16 mouse cellular contexts compared by ENCODE assay signal in genomic region chr7:98510961-98511958, GRCm38 (mm10). TPM values are rescaled to one million over a fixed set of nuclear protein-coding genes. Genes with fewer than 3 reads are reported as not detected.
DNase-seq lines count a peak whose midpoint lies in the region; ATAC-seq and TF ChIP-seq lines count a peak whose summit lies in the region.
"Had no signal": no experiment of that assay in that cellular context is flagged by ENCODE, and none has a peak within 500 bp of the region (broad histone marks: within the 10 kb centered on the region; RNA-seq: fewer than 3 reads in every experiment).

No protein-coding gene starts in this region.

- H3K27ac ChIP-seq in forebrain, postnatal 0 days (ENCODE audit: low read depth, low read length) = no peak overlapping the region
- no peak overlapping the region for H3K27ac ChIP-seq in forebrain, embryonic 16.5 days (ENCODE audit: low read length)
- no peak overlapping the region for H3K27ac ChIP-seq in midbrain, embryonic 11.5 days (ENCODE audit: low read depth, low read length)
- no peak overlapping the region for H3K27ac ChIP-seq in midbrain, embryonic 10.5 days (replicated peaks)
- H3K27ac ChIP-seq: macrophage; neural tube, embryonic 13.5 days had no signal

- H3K4me2 ChIP-seq in forebrain, postnatal 0 days (ENCODE audit: low read depth) = no peak overlapping the region
- H3K4me2 ChIP-seq in forebrain, embryonic 16.5 days (ENCODE audit: low read length) = no peak overlapping the region
- H3K4me2 ChIP-seq in midbrain, embryonic 11.5 days = no peak overlapping the region
- H3K4me2 ChIP-seq: neural tube, embryonic 13.5 days had no signal

- 0 out of 2 replicates have a peak, but pooled peaks have one; percentile 8 for ATAC-seq in forebrain, postnatal 0 days
- ATAC-seq in forebrain, embryonic 16.5 days = no peak
- ATAC-seq in midbrain, embryonic 11.5 days (ENCODE audit: low FRiP score) = no peak
- peak; percentile 61 for ATAC-seq in megakaryocyte progenitor cell, adult 5-6 weeks (replicated peaks; ENCODE audit: poor library complexity)
- ATAC-seq: forebrain, embryonic 14.5 days; hindbrain, embryonic 16.5 days had no signal

- no peaks in the 10 kb centered on the region for H3K27me3 ChIP-seq in forebrain, postnatal 0 days (ENCODE audit: insufficient read depth, low read length)
- no peaks in the 10 kb centered on the region for H3K27me3 ChIP-seq in forebrain, embryonic 16.5 days (replicated peaks; ENCODE audit: control insufficient read depth, insufficient read depth, low read length)
- no peaks in the 10 kb centered on the region for H3K27me3 ChIP-seq in midbrain, embryonic 11.5 days (ENCODE audit: control insufficient read depth, insufficient read depth, low read length)
- H3K27me3 ChIP-seq in midbrain, embryonic 10.5 days (ENCODE audit: low read depth, poor library complexity, severe bottlenecking) = no peaks in the 10 kb centered on the region
- H3K27me3 ChIP-seq: neural tube, embryonic 13.5 days had no signal

- no peaks in the 10 kb centered on the region for H3K4me1 ChIP-seq in forebrain, postnatal 0 days (ENCODE audit: insufficient read depth)
- peaks cover 5% of the 10 kb centered on the region for H3K4me1 ChIP-seq in forebrain, embryonic 16.5 days (replicated peaks; ENCODE audit: control insufficient read depth, insufficient read depth, low read length)
- H3K4me1 ChIP-seq in midbrain, embryonic 11.5 days (ENCODE audit: control insufficient read depth, insufficient read depth, low read length) = no peaks in the 10 kb centered on the region
- H3K4me1 ChIP-seq in midbrain, embryonic 10.5 days = no peaks in the 10 kb centered on the region

- TF ChIP-seq CTCF in forebrain, postnatal 0 days (IDR thresholded peaks at IDR 0.05; ENCODE audit: low read depth) = no peak

- H3K9ac ChIP-seq in forebrain, postnatal 0 days = no peak overlapping the region
- H3K9ac ChIP-seq in forebrain, embryonic 16.5 days (replicated peaks; ENCODE audit: low read depth, low read length) = no peak overlapping the region
- no peak overlapping the region for H3K9ac ChIP-seq in midbrain, embryonic 11.5 days (ENCODE audit: low read length)
- H3K9ac ChIP-seq: neural tube, embryonic 13.5 days had no signal

- no peaks in the 10 kb centered on the region for H3K9me3 ChIP-seq in forebrain, postnatal 0 days (ENCODE audit: low read length)
- no peaks in the 10 kb centered on the region for H3K9me3 ChIP-seq in forebrain, embryonic 16.5 days (ENCODE audit: control insufficient read depth, low read length)
- no peaks in the 10 kb centered on the region for H3K9me3 ChIP-seq in midbrain, embryonic 11.5 days (ENCODE audit: control insufficient read depth, low read length)
- no peaks in the 10 kb centered on the region for H3K9me3 ChIP-seq in midbrain, embryonic 10.5 days (replicated peaks)
- H3K9me3 ChIP-seq: neural tube, embryonic 13.5 days had no signal

- WGBS in forebrain, postnatal 0 days = 64% methylated on average over 15 of the region's 15 CpGs
- 68% methylated on average over 15 of the region's 15 CpGs for WGBS in forebrain, embryonic 16.5 days
- WGBS in midbrain, embryonic 11.5 days = 74% methylated on average over 15 of the region's 15 CpGs
- 79% methylated on average over 15 of the region's 15 CpGs for WGBS in midbrain, embryonic 10.5 days

- no peak overlapping the region for H3K4me3 ChIP-seq in forebrain, postnatal 0 days (ENCODE audit: low read depth, low read length)
- no peak overlapping the region for H3K4me3 ChIP-seq in forebrain, embryonic 16.5 days (replicated peaks; ENCODE audit: low read length)
- H3K4me3 ChIP-seq in midbrain, embryonic 11.5 days (ENCODE audit: low read depth, low read length) = no peak overlapping the region
- H3K4me3 ChIP-seq in midbrain, embryonic 10.5 days = no peak overlapping the region
- H3K4me3 ChIP-seq: neural tube, embryonic 13.5 days had no signal

- H3K36me3 ChIP-seq in forebrain, postnatal 0 days (ENCODE audit: insufficient read depth) = no peaks in the 10 kb centered on the region
- no peaks in the 10 kb centered on the region for H3K36me3 ChIP-seq in forebrain, embryonic 16.5 days (ENCODE audit: control insufficient read depth, insufficient read depth)
- H3K36me3 ChIP-seq in midbrain, embryonic 11.5 days (ENCODE audit: control insufficient read depth, insufficient read depth, low read length) = no peaks in the 10 kb centered on the region
- no peaks in the 10 kb centered on the region for H3K36me3 ChIP-seq in midbrain, embryonic 10.5 days
- H3K36me3 ChIP-seq: neural tube, embryonic 13.5 days had no signal

- no peak for DNase-seq in forebrain, postnatal 0 days
- DNase-seq in kidney, postnatal 10 days = peak; percentile 7
- no peak for DNase-seq in kidney, adult 18-20 months
- peak; percentile 72 for DNase-seq in midbrain, embryonic 11.5 days (ENCODE audit: low spot score, missing footprints)
- no peak for DNase-seq in midbrain, embryonic 10.5 days (ENCODE audit: low spot score)
- no peak for DNase-seq in spleen, adult 18-20 months
- DNase-seq: adrenal gland, adult 8-10 months; cerebellum, adult 9-11 months; gastrocnemius, postnatal 25 days; kidney, postnatal 4 days had no signal

RNA-seq across cellular contexts. Expression of gene Lrrc32, which starts 22.2 kb away (rescaled TPM):
- 3.3 and 6.0 TPM in 2 replicates for total RNA-seq in forebrain, postnatal 0 days (2014; rRNA removed)
- polyA plus RNA-seq in forebrain, postnatal 0 days (2015; fragmentation: Nextera tagmentation; extraction: Ambion mirVana) = 3.4 and 4.2 TPM in 2 replicates
- 2.6 and 2.8 TPM in 2 replicates for polyA plus RNA-seq in forebrain, embryonic 16.5 days (2015; fragmentation: Nextera tagmentation; extraction: Ambion mirVana)
- polyA plus RNA-seq in midbrain, embryonic 11.5 days (2014; fragmentation: Nextera tagmentation; extraction: Ambion mirVana) = 4.3 TPM in 2 replicates
- polyA plus RNA-seq in midbrain, embryonic 10.5 days (2016; fragmentation: Nextera tagmentation; extraction: Ambion mirVana) = 5.2 and 5.7 TPM in 2 replicates
- total RNA-seq in megakaryocyte progenitor cell, adult 5-6 weeks (2015) = 0.05 TPM in 1 of 2 replicates, not detected in the other
- total RNA-seq in megakaryocyte progenitor cell, adult 5-6 weeks (2017) = 0.04 TPM in 1 of 2 replicates, not detected in the other

Comparison
In these comparisons a context has a peak if more than half of its experiments do, and no peak if none do; other contexts are left out.
1. ATAC-seq: peak in forebrain, postnatal 0 days (single experiment) and megakaryocyte progenitor cell, adult 5-6 weeks (single experiment); none in forebrain, embryonic 16.5 days (single experiment) and midbrain, embryonic 11.5 days (single experiment).
2. DNase-seq: peak in kidney, postnatal 10 days (single experiment) and midbrain, embryonic 11.5 days (single experiment); none in forebrain, postnatal 0 days (single experiment), kidney, adult 18-20 months (single experiment), midbrain, embryonic 10.5 days (single experiment) and spleen, adult 18-20 months (0 of 2).